Mouse (Mus musculus) myocyte (in vitro differentiated cells): ENCODE data around the gene Drc7. TPM values are rescaled to one million over a fixed set of nuclear protein-coding genes. Genes with fewer than 3 reads are reported as not detected.

Experiments
- H3K27me3 ChIP-seq: one replicate; pipeline ENCODE4 v1.6.1; 2011; ENCODE audit not compliant: control insufficient read depth, insufficient read depth, insufficient read length
- H3K36me3 ChIP-seq: one replicate; pipeline ENCODE4 v1.6.1; 2011; ENCODE audit not compliant: control insufficient read depth, insufficient read depth
- H3K4me2 ChIP-seq: one replicate; pipeline ENCODE4 v1.6.1; 2011; ENCODE audit warnings: low read depth, control low read depth
- H3K4me3 ChIP-seq: one replicate; pipeline ENCODE4 v1.5.1; 2011; ENCODE audit warnings: mild to moderate bottlenecking, control low read depth, moderate library complexity
- H3K79me2 ChIP-seq: one replicate; pipeline ENCODE4 v1.6.1; 2011; ENCODE audit not compliant: control insufficient read depth, insufficient read depth
- H3ac ChIP-seq: one replicate; pipeline ENCODE4 v1.6.1; 2011; ENCODE audit not compliant: control insufficient read depth, insufficient read length
- CEBPB ChIP-seq: IDR thresholded peaks from 2 replicates; pipeline ENCODE4 v1.6.1; 2011; ENCODE audit warnings: mild to moderate bottlenecking, moderate library complexity; ENCODE audit not compliant: poor library complexity, insufficient read depth, severe bottlenecking
- E2F4 ChIP-seq: IDR thresholded peaks from one replicate; pipeline ENCODE4 v1.6.1; 2011; ENCODE audit warnings: mild to moderate bottlenecking, control low read depth, moderate library complexity; ENCODE audit not compliant: insufficient read depth
- MAX ChIP-seq: IDR thresholded peaks from one replicate; pipeline ENCODE4 v1.6.1; 2011; ENCODE audit warnings: low read depth, mild to moderate bottlenecking, control low read depth
- MYOD1 ChIP-seq, 3 experiments: IDR thresholded peaks; one replicate each; pipeline ENCODE4 v1.6.1; 2011; ENCODE audit warnings: control low read depth in 2 of 3, low read depth in 2 of 3, mild to moderate bottlenecking in 2 of 3, moderate library complexity in 1 of 3; ENCODE audit not compliant: insufficient read length in 2 of 3, control insufficient read depth in 1 of 3
- MYOG ChIP-seq, 3 experiments: IDR thresholded peaks; one replicate each; pipeline ENCODE4 v1.6.1; 2011; ENCODE audit warnings: control low read depth in 2 of 3, low read depth in 2 of 3, mild to moderate bottlenecking in 2 of 3; ENCODE audit not compliant: insufficient read length in 2 of 3, control insufficient read depth in 1 of 3, insufficient read depth in 1 of 3
- POLR2A ChIP-seq: IDR thresholded peaks from one replicate; pipeline ENCODE4 v1.6.1; 2011; ENCODE audit warnings: low read depth, mild to moderate bottlenecking, control low read depth, moderate library complexity; ENCODE audit not compliant: insufficient read length
- POLR2AphosphoS2 ChIP-seq: IDR thresholded peaks from one replicate; pipeline ENCODE4 v1.6.1; 2011; ENCODE audit warnings: low read depth, control low read depth; ENCODE audit not compliant: insufficient read length
- REST ChIP-seq: IDR thresholded peaks from one replicate; pipeline ENCODE4 v1.6.1; 2011; ENCODE audit warnings: mild to moderate bottlenecking, control low read depth, moderate library complexity; ENCODE audit not compliant: insufficient read depth, insufficient read length
- SRF ChIP-seq: IDR thresholded peaks from one replicate; pipeline ENCODE4 v1.6.1; 2011; ENCODE audit warnings: low read depth; ENCODE audit not compliant: control insufficient read depth, insufficient read length
- TCF12 ChIP-seq: IDR thresholded peaks from one replicate; pipeline ENCODE4 v1.6.1; 2011; ENCODE audit warnings: mild to moderate bottlenecking, control low read depth; ENCODE audit not compliant: poor library complexity, insufficient read depth, severe bottlenecking
- TCF3 ChIP-seq: IDR thresholded peaks from one replicate; pipeline ENCODE4 v1.6.1; 2011; ENCODE audit warnings: low read depth, control low read depth; ENCODE audit not compliant: insufficient read length
- USF1 ChIP-seq: IDR thresholded peaks from one replicate; pipeline ENCODE4 v1.6.1; 2011; ENCODE audit warnings: low read depth, mild to moderate bottlenecking, control low read depth, moderate library complexity
- polyA plus RNA-seq: library from polyadenylated mRNA; unstranded; fragments of >200 nt; fragmentation: generic; extraction: Trizol; gene quantifications from one replicate; pipeline ENCODE4 v1.2.1, GENCODE M21; 2012; ENCODE audit warnings: missing spikeins

The Drc7 gene
- polyA plus RNA-seq, 1 experiment, result 0.02 TPM

- TF ChIP-seq REST (no peak), TCF3 (no peak), E2F4 (no peak), TCF12 (no peak), POLR2AphosphoS2 (no peak), POLR2A (no peak), MYOG (IDR thresholded peaks at IDR 0.05; ENCODE audit: control insufficient read depth in 1 of 3, insufficient read depth in 1 of 3, insufficient read length in 2 of 3, low read depth in 2 of 3) (no peak), MAX (no peak)
- no peak overlapping the region for H3K4me2 ChIP-seq
- no peak overlapping the region for H3K4me3 ChIP-seq
- H3K79me2 ChIP-seq, result no peaks in the 10 kb centered on the region
- peaks cover 3% of the 10 kb centered on the region for H3K36me3 ChIP-seq
- no peaks in the 10 kb centered on the region for H3K27me3 ChIP-seq
- H3ac ChIP-seq, result no peak overlapping the region
Measured at GRCm38 (mm10) chr8:95107306-95107705, 52.4 kb downstream of the Drc7 start.

DNA sequence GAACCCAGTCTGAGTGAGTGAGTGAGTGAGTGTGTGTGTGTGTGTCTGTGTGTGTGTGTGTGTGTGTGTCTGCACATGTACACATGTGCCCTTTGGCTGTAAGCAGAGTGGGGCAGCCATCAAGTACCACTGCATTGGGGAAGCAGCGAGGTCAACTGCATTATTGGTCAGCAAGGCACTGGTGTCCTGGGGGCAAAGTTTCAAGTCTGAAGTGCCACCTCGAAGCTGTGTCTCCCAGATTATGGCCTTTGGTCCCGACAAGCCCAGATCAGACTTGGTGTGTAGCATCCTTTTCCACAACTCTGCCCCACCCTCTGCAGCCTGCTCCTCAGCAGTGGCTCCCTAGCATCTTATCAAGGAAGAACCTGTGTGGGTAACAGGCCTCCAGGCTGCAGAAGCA is 57.7 kb downstream of the Drc7 start:
- Histone ChIP-seq H3K27me3 (no peaks in the 10 kb centered on the region), H3ac (no peak overlapping the region), H3K36me3 (no peaks in the 10 kb centered on the region), H3K79me2 (no peaks in the 10 kb centered on the region), H3K4me3 (no peak overlapping the region), H3K4me2 (no peak overlapping the region)
- no peak for TF ChIP-seq E2F4
- no peak for TF ChIP-seq REST
- TF ChIP-seq POLR2AphosphoS2, result no peak
- no peak for TF ChIP-seq USF1
- TF ChIP-seq MAX, result no peak
- TF ChIP-seq CEBPB, result no peak
- no peak for TF ChIP-seq MYOG (IDR thresholded peaks at IDR 0.05; ENCODE audit: control insufficient read depth in 1 of 3, insufficient read depth in 1 of 3, insufficient read length in 2 of 3, low read depth in 2 of 3)
- TF ChIP-seq MYOD1 (IDR thresholded peaks at IDR 0.05; ENCODE audit: control insufficient read depth in 1 of 3, insufficient read length in 2 of 3, low read depth in 2 of 3), result no peak
- no peak for TF ChIP-seq POLR2A
- no peak for TF ChIP-seq TCF12
- TF ChIP-seq TCF3, result no peak

DNA sequence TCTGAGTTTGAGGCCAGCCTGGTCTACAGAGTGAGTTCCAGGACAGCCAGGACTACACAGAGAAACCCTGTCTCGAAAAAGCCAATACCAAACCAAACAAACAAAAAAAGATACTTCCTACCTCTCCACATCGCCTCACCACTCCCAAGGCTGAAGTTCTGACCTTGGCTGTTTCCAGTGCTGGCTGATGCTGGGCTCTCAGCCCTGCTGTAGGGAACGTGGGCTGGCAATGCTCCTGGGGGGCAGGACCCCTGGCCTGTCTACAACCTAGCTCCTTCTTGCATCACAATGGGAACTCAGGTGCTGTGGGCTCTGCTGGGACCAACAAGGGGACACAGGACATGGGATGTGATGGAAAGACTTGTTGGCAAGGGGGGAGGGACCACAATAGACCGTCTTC is 58.2 kb downstream of the Drc7 start:
- no peak for TF ChIP-seq CEBPB
- TF ChIP-seq MYOD1 (IDR thresholded peaks at IDR 0.05; ENCODE audit: control insufficient read depth in 1 of 3, insufficient read length in 2 of 3, low read depth in 2 of 3), result no peak
- TF ChIP-seq REST, result no peak
- no peak for TF ChIP-seq MAX
- no peak for TF ChIP-seq POLR2A
- TF ChIP-seq USF1, result no peak
- TF ChIP-seq POLR2AphosphoS2, result no peak
- TF ChIP-seq E2F4, result no peak
- no peak for TF ChIP-seq TCF3
- H3K4me3 ChIP-seq, result no peak overlapping the region
- no peaks in the 10 kb centered on the region for H3K36me3 ChIP-seq
- no peaks in the 10 kb centered on the region for H3K79me2 ChIP-seq
- no peak overlapping the region for H3ac ChIP-seq
- no peak overlapping the region for H3K4me2 ChIP-seq
- H3K27me3 ChIP-seq, result no peaks in the 10 kb centered on the region

DNA sequence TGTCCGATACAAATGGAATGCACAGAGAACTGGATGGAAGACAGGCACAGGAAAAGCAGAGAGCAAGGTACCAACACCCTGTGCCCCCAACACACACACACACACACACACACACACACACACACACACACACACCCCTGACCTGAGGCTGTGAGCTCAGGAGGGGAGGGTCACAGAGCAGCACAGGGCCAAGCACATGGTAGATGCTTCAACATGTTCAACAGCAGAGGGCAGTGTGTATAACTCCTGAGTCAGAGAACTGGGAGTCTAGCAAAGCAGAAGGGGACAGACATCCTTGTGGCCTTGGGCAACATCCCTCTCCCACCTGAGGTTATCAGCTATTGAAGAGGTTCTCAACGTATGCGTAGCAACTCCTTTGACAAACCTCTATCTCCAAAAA is 58.8 kb downstream of the Drc7 start:
- Histone ChIP-seq H3K27me3 (no peaks in the 10 kb centered on the region), H3K4me3 (no peak overlapping the region), H3K4me2 (no peak overlapping the region), H3K79me2 (no peaks in the 10 kb centered on the region), H3K36me3 (no peaks in the 10 kb centered on the region), H3ac (no peak overlapping the region)
- TF ChIP-seq TCF12, result no peak
- no peak for TF ChIP-seq MYOG (IDR thresholded peaks at IDR 0.05; ENCODE audit: control insufficient read depth in 1 of 3, insufficient read depth in 1 of 3, insufficient read length in 2 of 3, low read depth in 2 of 3)
- TF ChIP-seq POLR2AphosphoS2, result no peak
- no peak for TF ChIP-seq MAX
- no peak for TF ChIP-seq REST
- TF ChIP-seq MYOD1 (IDR thresholded peaks at IDR 0.05; ENCODE audit: control insufficient read depth in 1 of 3, insufficient read length in 2 of 3, low read depth in 2 of 3), result no peak
- no peak for TF ChIP-seq USF1
- no peak for TF ChIP-seq CEBPB
- TF ChIP-seq TCF3, result no peak
- TF ChIP-seq SRF, result no peak
- no peak for TF ChIP-seq E2F4
- TF ChIP-seq POLR2A, result no peak

DNA sequence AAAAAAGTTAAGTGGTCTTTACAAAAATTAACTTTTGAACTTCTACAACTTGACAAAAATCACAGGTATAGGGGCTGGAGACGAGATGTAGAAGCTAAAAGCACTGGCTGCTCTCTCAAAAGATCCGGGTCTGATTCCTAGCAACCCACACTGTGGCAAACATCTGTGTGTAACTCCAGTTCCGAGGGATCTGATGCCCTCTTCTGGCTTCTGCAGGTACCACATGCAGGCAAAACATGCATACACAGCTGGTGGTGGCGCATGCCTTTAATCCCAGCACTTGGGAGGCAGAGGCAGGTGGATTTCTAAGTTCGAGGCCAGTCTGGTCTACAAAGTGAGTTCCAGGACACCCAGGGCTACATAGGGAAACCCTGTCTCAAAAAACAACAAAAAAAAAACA is 68.6 kb downstream of the Drc7 start:
- TF ChIP-seq SRF (no peak), MAX (no peak), MYOG (IDR thresholded peaks at IDR 0.05; ENCODE audit: control insufficient read depth in 1 of 3, insufficient read depth in 1 of 3, insufficient read length in 2 of 3, low read depth in 2 of 3) (no peak), TCF3 (no peak), TCF12 (no peak), E2F4 (no peak), POLR2AphosphoS2 (no peak), POLR2A (no peak), REST (no peak), CEBPB (no peak), MYOD1 (IDR thresholded peaks at IDR 0.05; ENCODE audit: control insufficient read depth in 1 of 3, insufficient read length in 2 of 3, low read depth in 2 of 3) (no peak)
- Histone ChIP-seq H3K4me2 (no peak overlapping the region), H3K27me3 (no peaks in the 10 kb centered on the region), H3K36me3 (no peaks in the 10 kb centered on the region), H3K4me3 (no peak overlapping the region), H3ac (no peak overlapping the region), H3K79me2 (no peaks in the 10 kb centered on the region)
